Mouse (Mus musculus): ENCODE measurements around the gene Wbp1. TPM values are rescaled to one million over a fixed set of nuclear protein-coding genes. Genes with fewer than 3 reads are reported as not detected.
A peak's percentile ranks its signal among the peaks of the same experiment; 100 is the strongest.

Wbp1 gene
- polyA plus RNA-seq, 1 experiment from 2014 or later: 57.4 TPM

GRCm38 (mm10) chr6:83092416-83093127 is 28.8 kb downstream of the Wbp1 start:
- Histone ChIP-seq H3K4me1 (replicated peaks; ENCODE audit: control insufficient read depth, insufficient read depth) (no peaks in the 10 kb centered on the region), H3K36me3 (ENCODE audit: control insufficient read depth, insufficient read depth, low read length) (no peaks in the 10 kb centered on the region), H3K4me2 (replicated peaks; ENCODE audit: low read depth) (no peak overlapping the region), H3K4me3 (ENCODE audit: low read depth, low read length) (no peak overlapping the region), H3K9ac (ENCODE audit: low read length) (no peak overlapping the region), H3K27ac (replicated peaks) (no peak overlapping the region), H3K27me3 (ENCODE audit: control insufficient read depth, insufficient read depth, low read length) (peaks cover 9% of the 10 kb centered on the region; the same call in 1 of the 2 replicates), H3K9me3 (ENCODE audit: control insufficient read depth, low read length) (no peaks in the 10 kb centered on the region)
- DNase-seq (ENCODE audit: low spot score) (no peak), ATAC-seq (ENCODE audit: low FRiP score, low TSS enrichment) (no peak)
- TF ChIP-seq CTCF (IDR thresholded peaks at IDR 0.05; ENCODE audit: low read depth) (no peak), EP300 (optimal IDR thresholded peaks at IDR 0.05) (no peak)
- 27% methylated on average over 6 of the region's 6 CpGs for WGBS

- DNase-seq (ENCODE audit: low spot score) (no peak), ATAC-seq (ENCODE audit: low FRiP score, low TSS enrichment) (no peak)
- 16% methylated on average over 9 of the region's 9 CpGs for WGBS
- H3K9me3 ChIP-seq (ENCODE audit: control insufficient read depth, low read length): no peaks in the 10 kb centered on the region
- H3K4me1 ChIP-seq (replicated peaks; ENCODE audit: control insufficient read depth, insufficient read depth): no peaks in the 10 kb centered on the region
- peak overlapping the region; percentile 23; the same call in 1 of the 2 replicates for H3K4me2 ChIP-seq (replicated peaks; ENCODE audit: low read depth)
- peak overlapping the region; percentile 2; the same call in 1 of the 2 replicates for H3K4me3 ChIP-seq (ENCODE audit: low read depth, low read length)
- TF ChIP-seq EP300 (optimal IDR thresholded peaks at IDR 0.05) (no peak), CTCF (IDR thresholded peaks at IDR 0.05; ENCODE audit: low read depth) (no peak)
- H3K27ac ChIP-seq (replicated peaks): no peak overlapping the region
- no peaks in the 10 kb centered on the region for H3K36me3 ChIP-seq (ENCODE audit: control insufficient read depth, insufficient read depth, low read length)
- peaks cover 26% of the 10 kb centered on the region; the same call in 1 of the 2 replicates for H3K27me3 ChIP-seq (ENCODE audit: control insufficient read depth, insufficient read depth, low read length)
- H3K9ac ChIP-seq (ENCODE audit: low read length): no peak overlapping the region
Measured at GRCm38 (mm10) chr6:83087926-83088260, 33.5 kb downstream of the Wbp1 start.

- Histone ChIP-seq H3K4me2 (replicated peaks; ENCODE audit: low read depth) (peak overlapping the region; percentile 23), H3K27ac (replicated peaks) (no peak overlapping the region), H3K27me3 (ENCODE audit: control insufficient read depth, insufficient read depth, low read length) (peaks cover 26% of the 10 kb centered on the region; the same call in 1 of the 2 replicates), H3K4me3 (ENCODE audit: low read depth, low read length) (peak overlapping the region; percentile 2; the same call in 1 of the 2 replicates), H3K4me1 (replicated peaks; ENCODE audit: control insufficient read depth, insufficient read depth) (no peaks in the 10 kb centered on the region), H3K9ac (ENCODE audit: low read length) (no peak overlapping the region), H3K9me3 (ENCODE audit: control insufficient read depth, low read length) (no peaks in the 10 kb centered on the region), H3K36me3 (ENCODE audit: control insufficient read depth, insufficient read depth, low read length) (no peaks in the 10 kb centered on the region)
- no peak for DNase-seq (ENCODE audit: low spot score)
- ATAC-seq (ENCODE audit: low FRiP score, low TSS enrichment): no peak
- TF ChIP-seq EP300 (optimal IDR thresholded peaks at IDR 0.05): no peak
- no peak for TF ChIP-seq CTCF (IDR thresholded peaks at IDR 0.05; ENCODE audit: low read depth)
- 7% methylated on average over 47 of the region's 47 CpGs for WGBS
Measured at GRCm38 (mm10) chr6:83087205-83087925, 34.0 kb downstream of the Wbp1 start.

- no peaks in the 10 kb centered on the region for H3K4me1 ChIP-seq (replicated peaks; ENCODE audit: control insufficient read depth, insufficient read depth)
- DNase-seq (ENCODE audit: low spot score) (no peak), ATAC-seq (ENCODE audit: low FRiP score, low TSS enrichment) (0 out of 2 replicates have a peak, but pooled peaks have one; percentile 6)
- H3K27me3 ChIP-seq (ENCODE audit: control insufficient read depth, insufficient read depth, low read length): peaks cover 26% of the 10 kb centered on the region; the same call in 1 of the 2 replicates
- H3K9me3 ChIP-seq (ENCODE audit: control insufficient read depth, low read length): no peaks in the 10 kb centered on the region
- no peak within 1 kb of the TSS for H3K27ac ChIP-seq (replicated peaks)
- WGBS: 8% methylated on average over 39 of the region's 42 CpGs
- H3K4me3 ChIP-seq (ENCODE audit: low read depth, low read length): 0 out of 2 replicates have a peak within 1 kb of the TSS, but pooled peaks have one; percentile 2
- H3K36me3 ChIP-seq (ENCODE audit: control insufficient read depth, insufficient read depth, low read length): no peaks in the 10 kb centered on the region
- peak within 1 kb of the TSS; percentile 14; the same call in 1 of the 2 replicates for H3K4me2 ChIP-seq (replicated peaks; ENCODE audit: low read depth)
- no peak within 1 kb of the TSS for H3K9ac ChIP-seq (ENCODE audit: low read length)
- TF ChIP-seq CTCF (IDR thresholded peaks at IDR 0.05; ENCODE audit: low read depth): no peak
- no peak for TF ChIP-seq EP300 (optimal IDR thresholded peaks at IDR 0.05)
Measured at GRCm38 (mm10) chr6:83086121-83087035, 35.0 kb downstream of the Wbp1 start, which contains the start of gene Lbx2. Gene Lbx2, plus strand, starts transcription at chr6:83086367.

GRCm38 (mm10) chr6:83084477-83084876 is 36.9 kb downstream of the Wbp1 start:
- peaks cover 26% of the 10 kb centered on the region; the same call in 1 of the 2 replicates for H3K27me3 ChIP-seq (ENCODE audit: control insufficient read depth, insufficient read depth, low read length)
- DNase-seq (ENCODE audit: low spot score): no peak
- H3K36me3 ChIP-seq (ENCODE audit: control insufficient read depth, insufficient read depth, low read length): 0 out of 2 replicates have a peak, but pooled peaks cover 3% of the 10 kb centered on the region
- H3K9ac ChIP-seq (ENCODE audit: low read length): no peak overlapping the region
- H3K9me3 ChIP-seq (ENCODE audit: control insufficient read depth, low read length): no peaks in the 10 kb centered on the region
- 14% methylated on average over 6 of the region's 6 CpGs for WGBS
- no peak overlapping the region for H3K4me2 ChIP-seq (replicated peaks; ENCODE audit: low read depth)
- H3K4me1 ChIP-seq (replicated peaks; ENCODE audit: control insufficient read depth, insufficient read depth): no peaks in the 10 kb centered on the region
- H3K27ac ChIP-seq (replicated peaks): no peak overlapping the region
- no peak for ATAC-seq (ENCODE audit: low FRiP score, low TSS enrichment)
- H3K4me3 ChIP-seq (ENCODE audit: low read depth, low read length): no peak overlapping the region
- TF ChIP-seq CTCF (IDR thresholded peaks at IDR 0.05; ENCODE audit: low read depth) (no peak), EP300 (optimal IDR thresholded peaks at IDR 0.05) (no peak)
